Mouse (Mus musculus): ENCODE data around the gene Lcor. TPM values are rescaled to one million over a fixed set of nuclear protein-coding genes. Genes with fewer than 3 reads are reported as not detected.

Gene Lcor
- 9.9 and 12.0 TPM in 2 replicates for polyA plus RNA-seq (2015; fragmentation: Nextera tagmentation; extraction: Ambion mirVana)

GRCm38 (mm10) chr19:41482190-41482908 lies at the start of gene Lcor:
TSS of gene Lcor (plus strand) at chr19:41482637.
- WGBS, result under 1% methylated on average over 58 of the region's 92 CpGs
- peaks cover 25% of the 10 kb centered on the region for H3K4me1 ChIP-seq (ENCODE audit: control insufficient read depth, insufficient read depth, low read depth, low read length)
- H3K9me3 ChIP-seq (ENCODE audit: control insufficient read depth, low read length), result no peaks in the 10 kb centered on the region
- peak within 1 kb of the TSS; percentile 76 for H3K4me2 ChIP-seq (ENCODE audit: low read length)
- no peaks in the 10 kb centered on the region for H3K27me3 ChIP-seq (replicated peaks; ENCODE audit: control insufficient read depth, insufficient read depth, low read length)
- peak within 1 kb of the TSS; percentile 96 for H3K9ac ChIP-seq (ENCODE audit: low read depth, low read length)
- peak; percentile 93 for ATAC-seq
- H3K4me3 ChIP-seq (ENCODE audit: low read length), result peak within 1 kb of the TSS; percentile 93
- no peaks in the 10 kb centered on the region for H3K36me3 ChIP-seq (ENCODE audit: control insufficient read depth, insufficient read depth, low read length)
- H3K27ac ChIP-seq (ENCODE audit: low read depth, low read length), result peak within 1 kb of the TSS; percentile 99

- Histone ChIP-seq H3K9me3 (ENCODE audit: control insufficient read depth, low read length) (no peaks in the 10 kb centered on the region), H3K36me3 (ENCODE audit: control insufficient read depth, insufficient read depth, low read length) (no peaks in the 10 kb centered on the region), H3K27me3 (replicated peaks; ENCODE audit: control insufficient read depth, insufficient read depth, low read length) (no peaks in the 10 kb centered on the region), H3K27ac (ENCODE audit: low read depth, low read length) (no peak overlapping the region), H3K4me1 (ENCODE audit: control insufficient read depth, insufficient read depth, low read depth, low read length) (no peaks in the 10 kb centered on the region), H3K4me3 (ENCODE audit: low read length) (no peak overlapping the region), H3K9ac (ENCODE audit: low read depth, low read length) (no peak overlapping the region), H3K4me2 (ENCODE audit: low read length) (no peak overlapping the region)
- WGBS, result 89% methylated on average over 10 of the region's 10 CpGs
- no peak for ATAC-seq
These were observed 47.1 kb upstream of the Lcor start for GRCm38 (mm10) chr19:41435366-41435765.

GRCm38 (mm10) chr19:41436461-41436860 lies 46.0 kb upstream of the Lcor start:
- no peaks in the 10 kb centered on the region for H3K4me1 ChIP-seq (ENCODE audit: control insufficient read depth, insufficient read depth, low read depth, low read length)
- 95% methylated on average over 9 of the region's 9 CpGs for whole genome bisulfite sequencing
- no peak for ATAC-seq
- H3K9me3 ChIP-seq (ENCODE audit: control insufficient read depth, low read length), result no peaks in the 10 kb centered on the region
- no peak overlapping the region for H3K4me3 ChIP-seq (ENCODE audit: low read length)
- no peak overlapping the region for H3K4me2 ChIP-seq (ENCODE audit: low read length)
- no peaks in the 10 kb centered on the region for H3K36me3 ChIP-seq (ENCODE audit: control insufficient read depth, insufficient read depth, low read length)
- no peaks in the 10 kb centered on the region for H3K27me3 ChIP-seq (replicated peaks; ENCODE audit: control insufficient read depth, insufficient read depth, low read length)
- no peak overlapping the region for H3K9ac ChIP-seq (ENCODE audit: low read depth, low read length)
- H3K27ac ChIP-seq (ENCODE audit: low read depth, low read length), result no peak overlapping the region

- Histone ChIP-seq H3K4me2 (ENCODE audit: low read length) (no peak overlapping the region), H3K27me3 (replicated peaks; ENCODE audit: control insufficient read depth, insufficient read depth, low read length) (no peaks in the 10 kb centered on the region), H3K36me3 (ENCODE audit: control insufficient read depth, insufficient read depth, low read length) (no peaks in the 10 kb centered on the region), H3K9ac (ENCODE audit: low read depth, low read length) (no peak overlapping the region), H3K4me1 (ENCODE audit: control insufficient read depth, insufficient read depth, low read depth, low read length) (no peaks in the 10 kb centered on the region; the same call in 1 of the 2 replicates), H3K27ac (ENCODE audit: low read depth, low read length) (no peak overlapping the region), H3K9me3 (ENCODE audit: control insufficient read depth, low read length) (no peaks in the 10 kb centered on the region), H3K4me3 (ENCODE audit: low read length) (no peak overlapping the region)
- 92% methylated on average over 6 of the region's 6 CpGs for WGBS
- no peak for ATAC-seq
These were observed 43.5 kb upstream of the Lcor start for GRCm38 (mm10) chr19:41438953-41439352.

- H3K36me3 ChIP-seq (ENCODE audit: control insufficient read depth, insufficient read depth, low read length), result no peaks in the 10 kb centered on the region
- H3K27ac ChIP-seq (ENCODE audit: low read depth, low read length), result no peak overlapping the region
- no peak for ATAC-seq
- no peak overlapping the region for H3K4me3 ChIP-seq (ENCODE audit: low read length)
- no peaks in the 10 kb centered on the region; the same call in 1 of the 2 replicates for H3K4me1 ChIP-seq (ENCODE audit: control insufficient read depth, insufficient read depth, low read depth, low read length)
- no peaks in the 10 kb centered on the region for H3K9me3 ChIP-seq (ENCODE audit: control insufficient read depth, low read length)
- no peak overlapping the region; the same call in 1 of the 2 replicates for H3K4me2 ChIP-seq (ENCODE audit: low read length)
- H3K9ac ChIP-seq (ENCODE audit: low read depth, low read length), result no peak overlapping the region
- H3K27me3 ChIP-seq (replicated peaks; ENCODE audit: control insufficient read depth, insufficient read depth, low read length), result no peaks in the 10 kb centered on the region
- 10% methylated on average over 3 of the region's 3 CpGs for WGBS
These were observed 41.0 kb upstream of the Lcor start for GRCm38 (mm10) chr19:41441446-41441845.

- no peaks in the 10 kb centered on the region; the same call in 1 of the 2 replicates for H3K4me1 ChIP-seq (ENCODE audit: control insufficient read depth, insufficient read depth, low read depth, low read length)
- ATAC-seq, result no peak
- H3K4me2 ChIP-seq (ENCODE audit: low read length), result peak overlapping the region; percentile 53
- H3K9me3 ChIP-seq (ENCODE audit: control insufficient read depth, low read length), result no peaks in the 10 kb centered on the region
- H3K4me3 ChIP-seq (ENCODE audit: low read length), result peak overlapping the region; percentile 29
- H3K27ac ChIP-seq (ENCODE audit: low read depth, low read length), result no peak overlapping the region
- no peaks in the 10 kb centered on the region for H3K27me3 ChIP-seq (replicated peaks; ENCODE audit: control insufficient read depth, insufficient read depth, low read length)
- H3K36me3 ChIP-seq (ENCODE audit: control insufficient read depth, insufficient read depth, low read length), result no peaks in the 10 kb centered on the region
- peak overlapping the region; percentile 1; the same call in 1 of the 2 replicates for H3K9ac ChIP-seq (ENCODE audit: low read depth, low read length)
- 15% methylated on average over 20 of the region's 20 CpGs for WGBS
These were observed 40.4 kb upstream of the Lcor start for GRCm38 (mm10) chr19:41441911-41442607.

GRCm38 (mm10) chr19:41442608-41442969 lies 39.8 kb upstream of the Lcor start:
- no peak overlapping the region for H3K9ac ChIP-seq (ENCODE audit: low read depth, low read length)
- no peak for ATAC-seq
- no peaks in the 10 kb centered on the region; the same call in 1 of the 2 replicates for H3K4me1 ChIP-seq (ENCODE audit: control insufficient read depth, insufficient read depth, low read depth, low read length)
- peak overlapping the region; percentile 53 for H3K4me2 ChIP-seq (ENCODE audit: low read length)
- WGBS, result 22% methylated on average over 6 of the region's 6 CpGs
- no peaks in the 10 kb centered on the region for H3K27me3 ChIP-seq (replicated peaks; ENCODE audit: control insufficient read depth, insufficient read depth, low read length)
- H3K4me3 ChIP-seq (ENCODE audit: low read length), result peak overlapping the region; percentile 29
- no peaks in the 10 kb centered on the region for H3K36me3 ChIP-seq (ENCODE audit: control insufficient read depth, insufficient read depth, low read length)
- no peak overlapping the region for H3K27ac ChIP-seq (ENCODE audit: low read depth, low read length)
- H3K9me3 ChIP-seq (ENCODE audit: control insufficient read depth, low read length), result no peaks in the 10 kb centered on the region

GRCm38 (mm10) chr19:41444491-41444890 lies 37.9 kb upstream of the Lcor start:
- Histone ChIP-seq H3K27ac (ENCODE audit: low read depth, low read length) (no peak overlapping the region), H3K9me3 (ENCODE audit: control insufficient read depth, low read length) (no peaks in the 10 kb centered on the region), H3K4me3 (ENCODE audit: low read length) (no peak overlapping the region), H3K9ac (ENCODE audit: low read depth, low read length) (no peak overlapping the region), H3K27me3 (replicated peaks; ENCODE audit: control insufficient read depth, insufficient read depth, low read length) (no peaks in the 10 kb centered on the region), H3K4me1 (ENCODE audit: control insufficient read depth, insufficient read depth, low read depth, low read length) (no peaks in the 10 kb centered on the region; the same call in 1 of the 2 replicates), H3K4me2 (ENCODE audit: low read length) (no peak overlapping the region), H3K36me3 (ENCODE audit: control insufficient read depth, insufficient read depth, low read length) (no peaks in the 10 kb centered on the region)
- ATAC-seq, result no peak
- 74% methylated on average over 8 of the region's 8 CpGs for WGBS

GRCm38 (mm10) chr19:41445013-41445610 lies 37.3 kb upstream of the Lcor start:
- Histone ChIP-seq H3K4me2 (ENCODE audit: low read length) (no peak overlapping the region), H3K9me3 (ENCODE audit: control insufficient read depth, low read length) (no peaks in the 10 kb centered on the region), H3K4me1 (ENCODE audit: control insufficient read depth, insufficient read depth, low read depth, low read length) (no peaks in the 10 kb centered on the region; the same call in 1 of the 2 replicates), H3K9ac (ENCODE audit: low read depth, low read length) (no peak overlapping the region), H3K36me3 (ENCODE audit: control insufficient read depth, insufficient read depth, low read length) (no peaks in the 10 kb centered on the region), H3K27ac (ENCODE audit: low read depth, low read length) (no peak overlapping the region), H3K27me3 (replicated peaks; ENCODE audit: control insufficient read depth, insufficient read depth, low read length) (no peaks in the 10 kb centered on the region), H3K4me3 (ENCODE audit: low read length) (no peak overlapping the region)
- WGBS, result 77% methylated on average over 10 of the region's 10 CpGs
- no peak for ATAC-seq

Data from hindbrain, embryonic 16.5 days (tissue).